Mouse (Mus musculus): ENCODE data around the gene Slc38a3. TPM values are rescaled to one million over a fixed set of nuclear protein-coding genes. Genes with fewer than 3 reads are reported as not detected.

The Slc38a3 gene
- total RNA-seq (2021), result 10 to 100 TPM; 29.8 to 57.1 TPM
- long read RNA-seq, experiment 1, transcript Slc38a3-209 (16 exons, 2,463 nt), result major isoform, 25 of 39 reads
- long read RNA-seq, experiment 1, partial matches to known transcripts, result 9 of 39 reads
- long read RNA-seq, experiment 1, other reads (novel, unspliced or antisense), result 4 of 39 reads
- long read RNA-seq, experiment 2, transcript Slc38a3-209 (16 exons, 2,463 nt), result major isoform, 19 of 29 reads
- long read RNA-seq, experiment 2, partial matches to known transcripts, result 5 of 29 reads
- long read RNA-seq, experiment 2, other reads (novel, unspliced or antisense), result 4 of 29 reads

- DNase-seq, result no peak
- intact Hi-C loops (cut with DNase I; ENCODE audit: low total_unique reads), result no loop called here
Observed at GRCm38 (mm10) chr9:107669480-107669945, at the start of gene Slc38a3. Slc38a3 (minus strand) TSS chr9:107669530.

- intact Hi-C loops (cut with DNase I; ENCODE audit: low total_unique reads), result no loop called here
Observed at GRCm38 (mm10) chr9:107716951-107717350, 47.6 kb upstream of the Slc38a3 start.

GRCm38 (mm10) chr9:107715632-107716031 lies 46.3 kb upstream of the Slc38a3 start:
- DNase-seq, result no peak
- intact Hi-C loops (cut with DNase I; ENCODE audit: low total_unique reads), result no loop called here

More at GRCm38 (mm10) chr9:107716951-107717350, 47.6 kb upstream of the Slc38a3 start:
- DNase-seq, result peak; percentile 44

- DNase-seq, result peak; percentile 59
- intact Hi-C loops (cut with DNase I; ENCODE audit: low total_unique reads), result no loop called here
Observed at GRCm38 (mm10) chr9:107714221-107714952, 45.1 kb upstream of the Slc38a3 start.

- peak; percentile 82 for DNase-seq
- intact Hi-C loops (cut with DNase I; ENCODE audit: low total_unique reads), result no loop called here
Observed at GRCm38 (mm10) chr9:107709697-107710483, 40.6 kb upstream of the Slc38a3 start, which contains the start of gene Sema3f. Sema3f (minus strand) TSS chr9:107710475.

- intact Hi-C loops (cut with DNase I; ENCODE audit: low total_unique reads), result no loop called here
- DNase-seq, result no peak
Observed at GRCm38 (mm10) chr9:107709096-107709696, 39.9 kb upstream of the Slc38a3 start.

GRCm38 (mm10) chr9:107708439-107709095 lies 39.2 kb upstream of the Slc38a3 start:
- intact Hi-C loops (cut with DNase I; ENCODE audit: low total_unique reads), result no loop called here
- DNase-seq, result no peak

- intact Hi-C loops (cut with DNase I; ENCODE audit: low total_unique reads), result no loop called here
Observed at GRCm38 (mm10) chr9:107707701-107708438, 38.5 kb upstream of the Slc38a3 start.

GRCm38 (mm10) chr9:107706781-107707211 lies 37.5 kb upstream of the Slc38a3 start:
- intact Hi-C loops (cut with DNase I; ENCODE audit: low total_unique reads), result no loop called here
- DNase-seq, result no peak

More at GRCm38 (mm10) chr9:107707701-107708438, 38.5 kb upstream of the Slc38a3 start:
- DNase-seq, result no peak

GRCm38 (mm10) chr9:107703337-107704122 lies 34.2 kb upstream of the Slc38a3 start:
- DNase-seq, result peak; percentile 84
- intact Hi-C loops (cut with DNase I; ENCODE audit: low total_unique reads), result no loop called here

- no peak for DNase-seq
- intact Hi-C loops (cut with DNase I; ENCODE audit: low total_unique reads), result no loop called here
Observed at GRCm38 (mm10) chr9:107702606-107703185, 33.4 kb upstream of the Slc38a3 start.

- peak; percentile 83 for DNase-seq
- intact Hi-C loops (cut with DNase I; ENCODE audit: low total_unique reads), result no loop called here
Observed at GRCm38 (mm10) chr9:107701594-107701993, 32.3 kb upstream of the Slc38a3 start.

- intact Hi-C loops (cut with DNase I; ENCODE audit: low total_unique reads), result no loop called here
- DNase-seq, result peak; percentile 61
Observed at GRCm38 (mm10) chr9:107700114-107700571, 30.8 kb upstream of the Slc38a3 start.

- intact Hi-C loops (cut with DNase I; ENCODE audit: low total_unique reads), result no loop called here
- no peak for DNase-seq
Observed at GRCm38 (mm10) chr9:107699376-107699980, 30.1 kb upstream of the Slc38a3 start.

- intact Hi-C loops (cut with DNase I; ENCODE audit: low total_unique reads), result no loop called here
- DNase-seq, result no peak
Observed at GRCm38 (mm10) chr9:107698611-107699190, 29.4 kb upstream of the Slc38a3 start.

- intact Hi-C loops (cut with DNase I; ENCODE audit: low total_unique reads), result no loop called here
- DNase-seq, result no peak
Observed at GRCm38 (mm10) chr9:107697811-107698521, 28.6 kb upstream of the Slc38a3 start.
